Mouse (Mus musculus): Measurements from ENCODE around the gene Mtmr1. TPM values are rescaled to one million over a fixed set of nuclear protein-coding genes. Genes with fewer than 3 reads are reported as not detected.
"Not testable (repeated sequence)": the region's sequence is repeated elsewhere in the genome, so short reads cannot be mapped to it uniquely, and the experiment has no call there.

The Mtmr1 gene
- total RNA-seq (2014; fragmentation: Nextera tagmentation) (44.9 and 49.7 TPM in 2 replicates), total RNA-seq (2017) (44.3 and 45.2 TPM in 2 replicates)

DNA sequence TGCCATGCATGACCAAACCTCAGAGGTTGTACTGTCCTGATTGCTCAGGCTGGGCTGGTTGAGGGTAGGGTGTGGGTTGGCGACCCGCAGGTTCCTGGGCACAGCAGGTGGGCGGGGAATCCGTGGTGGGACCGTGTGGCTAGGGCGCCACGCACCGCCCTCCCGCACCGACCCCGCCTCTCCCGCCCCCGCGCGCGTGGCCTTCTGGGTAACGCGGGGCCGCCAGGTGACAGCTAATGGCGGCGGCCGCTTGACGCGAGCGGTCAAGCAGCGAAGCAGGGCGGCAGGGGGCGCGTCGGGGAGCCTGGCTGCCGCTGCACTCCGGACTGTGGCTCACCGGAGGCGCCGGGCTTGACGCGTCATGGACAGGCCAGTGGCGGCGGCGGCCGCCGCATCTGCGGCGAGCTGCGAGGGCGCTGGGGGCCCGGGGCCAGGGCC, at the start of gene Mtmr1:
TSS of gene Mtmr1 (plus strand) at position 207 of the 438 bp plus-strand sequence.
- peak; percentile 90 for ATAC-seq (replicated peaks; ENCODE audit: poor library complexity, severe bottlenecking)

DNA sequence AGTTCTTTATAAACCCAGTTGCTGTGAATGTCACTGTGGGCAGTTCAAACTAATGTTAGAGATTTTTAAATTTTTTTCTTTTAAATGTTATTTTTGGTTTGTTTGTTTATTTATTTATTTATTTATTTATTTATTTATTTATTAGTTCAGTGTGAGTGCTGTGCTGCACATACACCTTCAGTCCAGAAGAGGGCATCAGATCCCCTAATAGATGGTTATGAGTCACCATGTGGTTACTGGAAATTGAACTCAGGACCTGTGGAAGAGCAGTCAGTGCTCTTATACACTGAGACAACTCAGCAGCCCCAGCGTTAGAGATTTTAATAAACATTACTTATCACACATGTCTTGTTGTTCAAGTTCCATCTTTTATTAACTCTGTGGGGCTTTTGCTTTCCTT, 12.5 kb upstream of the Mtmr1 start:
- ATAC-seq (replicated peaks; ENCODE audit: poor library complexity, severe bottlenecking), result peak; percentile 46; the same call in 1 of the 2 replicates

DNA sequence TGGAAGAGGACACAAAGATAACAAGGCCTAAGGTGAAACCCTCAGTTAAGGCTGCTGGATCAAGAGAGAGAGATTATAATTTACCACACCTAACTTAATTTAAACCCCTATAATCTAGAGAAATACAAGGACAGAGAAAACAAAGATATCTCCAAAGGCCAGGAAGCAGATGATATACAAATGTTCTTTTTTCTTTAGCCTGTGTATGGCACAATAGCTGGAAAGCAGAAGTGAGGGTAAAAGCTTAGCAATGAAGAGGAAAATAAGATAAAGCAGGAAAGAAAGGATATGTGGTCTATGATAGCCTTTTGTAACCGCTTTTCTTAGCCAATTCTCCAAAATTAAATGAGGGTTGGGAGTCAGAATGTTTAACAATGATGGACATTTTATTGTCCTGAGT, 9.2 kb upstream of the Mtmr1 start:
- ATAC-seq (replicated peaks; ENCODE audit: poor library complexity, severe bottlenecking), result peak; percentile 59

DNA sequence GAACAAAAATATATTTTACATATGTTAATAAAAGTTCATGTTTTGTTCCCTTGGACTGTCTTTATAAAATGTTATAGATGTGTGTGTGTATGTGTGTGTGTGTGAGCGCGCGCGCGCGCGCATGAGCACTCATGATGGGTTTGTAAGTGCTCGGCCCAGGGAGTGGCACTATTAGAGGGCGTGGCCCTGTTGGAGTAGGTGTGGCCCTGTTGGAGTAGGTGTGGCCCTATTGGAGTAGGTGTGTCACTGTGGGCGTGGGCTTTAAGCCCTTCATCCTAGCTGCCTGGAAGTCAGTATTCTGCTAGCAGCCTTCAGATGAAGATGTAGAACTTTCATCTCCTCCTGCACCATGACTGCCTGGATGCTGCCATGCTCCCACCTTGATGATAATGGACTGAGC, 2.8 kb upstream of the Mtmr1 start:
- ATAC-seq (replicated peaks; ENCODE audit: poor library complexity, severe bottlenecking), result not testable (repeated sequence)

DNA sequence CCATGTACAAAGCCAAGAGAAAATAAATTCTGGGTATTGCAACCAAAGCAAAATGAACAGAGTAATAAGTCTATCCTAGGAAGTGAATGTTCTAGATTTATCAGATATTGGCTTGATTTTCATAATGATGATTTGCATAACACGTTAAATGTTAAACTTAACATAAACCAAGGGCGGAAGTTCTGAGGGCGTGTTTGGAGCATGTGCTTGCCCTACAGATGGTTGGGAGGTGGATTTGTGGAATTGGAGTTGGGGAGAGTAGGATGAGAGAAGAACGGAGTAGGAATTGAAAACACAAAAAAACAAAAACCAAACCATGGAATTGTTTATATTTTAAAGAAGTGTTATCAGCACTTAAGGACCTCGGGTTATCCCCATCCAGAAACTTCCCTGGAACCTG, 498 bp upstream of the Mtmr1 start:
- ATAC-seq (replicated peaks; ENCODE audit: poor library complexity, severe bottlenecking), result no peak

GRCm38 (mm10) chrX:71365011-71365410, 451 bp downstream of the Mtmr1 start:
- ATAC-seq (replicated peaks; ENCODE audit: poor library complexity, severe bottlenecking), result peak; percentile 36

- peak; percentile 35 for ATAC-seq (replicated peaks; ENCODE audit: poor library complexity, severe bottlenecking)
Measured at GRCm38 (mm10) chrX:71365510-71365909, 950 bp downstream of the Mtmr1 start.

- ATAC-seq (replicated peaks; ENCODE audit: poor library complexity, severe bottlenecking), result peak; percentile 51
Measured at GRCm38 (mm10) chrX:71366973-71367372, 2.4 kb downstream of the Mtmr1 start.

- ATAC-seq (replicated peaks; ENCODE audit: poor library complexity, severe bottlenecking), result no peak
Measured at GRCm38 (mm10) chrX:71376781-71377180, 12.2 kb downstream of the Mtmr1 start.

GRCm38 (mm10) chrX:71378435-71378834, 13.9 kb downstream of the Mtmr1 start:
- no peak for ATAC-seq (replicated peaks; ENCODE audit: poor library complexity, severe bottlenecking)

DNA sequence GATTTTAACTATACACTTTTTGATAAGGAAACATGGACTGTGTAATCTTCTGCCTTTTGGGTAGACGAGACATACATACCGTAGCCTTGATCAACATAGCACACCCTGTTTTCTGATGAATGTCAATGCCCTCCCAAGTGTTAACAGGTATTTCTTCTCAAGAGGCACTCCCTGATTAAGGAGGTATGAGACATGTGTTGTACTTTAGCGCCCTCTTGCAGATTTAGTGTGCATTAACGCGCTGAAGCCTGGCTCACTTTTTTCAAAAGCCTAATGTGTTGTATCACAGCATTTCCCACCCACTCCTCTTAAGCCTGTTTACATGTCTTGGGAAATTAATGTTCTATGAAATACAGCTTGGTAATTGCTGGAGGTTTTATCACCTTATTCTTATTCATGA, 17.0 kb downstream of the Mtmr1 start:
- ATAC-seq (replicated peaks; ENCODE audit: poor library complexity, severe bottlenecking), result peak; percentile 62

DNA sequence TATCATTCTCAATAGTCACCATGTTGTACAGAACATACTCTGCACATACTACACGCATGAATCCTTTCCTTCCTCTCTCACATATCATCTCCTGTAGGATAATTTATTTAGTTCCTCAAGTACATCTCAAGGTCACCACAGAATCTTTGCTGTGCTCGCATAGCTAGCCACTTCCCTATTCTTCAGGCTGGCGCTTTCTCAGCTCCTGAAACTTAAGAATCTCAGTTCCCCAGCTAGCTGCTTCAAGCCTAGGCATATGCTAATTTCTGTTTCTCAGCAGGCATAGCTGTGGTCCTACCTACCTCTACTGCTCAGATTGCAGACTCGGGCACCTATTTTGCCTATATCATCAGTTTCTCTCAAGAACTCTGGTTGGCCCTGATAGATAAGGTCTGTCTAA, 31.8 kb downstream of the Mtmr1 start:
- ATAC-seq (replicated peaks; ENCODE audit: poor library complexity, severe bottlenecking), result peak; percentile 69; the same call in 1 of the 2 replicates

GRCm38 (mm10) chrX:71406290-71406689, 41.7 kb downstream of the Mtmr1 start:
- ATAC-seq (replicated peaks; ENCODE audit: poor library complexity, severe bottlenecking), result no peak

DNA sequence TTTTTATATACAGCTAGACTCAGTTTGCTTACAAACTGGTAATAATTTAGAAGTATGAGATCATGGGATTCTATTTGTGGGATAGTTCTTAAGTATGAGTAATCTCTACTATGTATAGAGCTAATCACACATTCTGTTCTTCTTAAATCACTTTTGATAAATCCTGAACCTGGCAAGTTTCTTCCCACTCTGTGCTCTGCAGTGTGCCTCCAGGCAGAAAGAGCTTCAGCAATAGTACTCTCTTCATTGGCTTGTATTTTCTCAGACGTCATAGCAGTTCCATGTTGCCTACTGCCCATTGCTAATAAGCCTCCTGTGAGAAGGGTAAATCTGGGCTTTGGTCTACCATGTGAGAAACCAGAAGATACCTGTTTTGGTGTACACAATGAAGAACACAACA, 43.8 kb downstream of the Mtmr1 start:
- no peak for ATAC-seq (replicated peaks; ENCODE audit: poor library complexity, severe bottlenecking)

DNA sequence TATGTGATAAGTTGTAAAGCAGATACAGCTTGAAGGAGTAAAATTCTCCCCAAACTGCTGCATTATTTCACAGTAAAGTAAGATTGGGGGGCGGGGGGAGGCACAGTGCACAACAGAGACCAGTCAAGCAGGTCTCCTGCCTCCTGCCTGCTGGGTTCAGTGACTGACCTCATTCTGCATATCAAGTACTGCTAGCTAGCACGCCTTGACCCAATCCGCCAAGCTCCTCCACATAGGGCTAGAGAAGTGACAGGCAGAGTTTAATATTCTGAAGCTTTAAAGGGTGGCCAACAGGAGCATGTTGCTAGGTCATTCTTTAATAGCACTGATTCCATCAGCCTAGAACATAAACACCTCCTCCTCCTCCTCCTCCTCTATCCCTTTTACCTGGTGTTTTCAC, 48.2 kb downstream of the Mtmr1 start:
- no peak for ATAC-seq (replicated peaks; ENCODE audit: poor library complexity, severe bottlenecking)

DNA sequence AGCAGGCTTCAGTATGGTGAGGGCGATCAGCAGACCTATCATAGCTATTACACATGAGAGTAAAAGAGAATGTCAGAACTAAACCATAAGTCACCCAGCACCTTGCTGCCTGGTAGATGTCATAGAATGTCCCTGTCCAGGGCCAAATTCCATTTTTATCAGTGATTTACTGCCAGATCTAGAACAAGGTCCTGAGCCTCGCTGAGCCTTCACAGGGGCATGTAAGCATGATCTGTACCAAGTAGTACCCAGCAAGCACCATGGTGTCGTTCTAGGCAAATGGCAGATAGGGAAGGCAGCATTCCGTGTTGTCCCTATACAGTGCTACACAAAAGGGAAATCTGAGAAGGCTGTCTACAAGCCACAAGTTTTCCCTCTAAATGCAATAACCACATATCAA, 49.1 kb downstream of the Mtmr1 start:
- ATAC-seq (replicated peaks; ENCODE audit: poor library complexity, severe bottlenecking), result no peak

- no peak for ATAC-seq (replicated peaks; ENCODE audit: poor library complexity, severe bottlenecking)
Measured at GRCm38 (mm10) chrX:71424852-71425251, 60.3 kb downstream of the Mtmr1 start.

GRCm38 (mm10) chrX:71425746-71426519, 61.4 kb downstream of the Mtmr1 start:
- peak; percentile 79 for ATAC-seq (replicated peaks; ENCODE audit: poor library complexity, severe bottlenecking)

GRCm38 (mm10) chrX:71427491-71427890, 62.9 kb downstream of the Mtmr1 start:
- no peak for ATAC-seq (replicated peaks; ENCODE audit: poor library complexity, severe bottlenecking)

DNA sequence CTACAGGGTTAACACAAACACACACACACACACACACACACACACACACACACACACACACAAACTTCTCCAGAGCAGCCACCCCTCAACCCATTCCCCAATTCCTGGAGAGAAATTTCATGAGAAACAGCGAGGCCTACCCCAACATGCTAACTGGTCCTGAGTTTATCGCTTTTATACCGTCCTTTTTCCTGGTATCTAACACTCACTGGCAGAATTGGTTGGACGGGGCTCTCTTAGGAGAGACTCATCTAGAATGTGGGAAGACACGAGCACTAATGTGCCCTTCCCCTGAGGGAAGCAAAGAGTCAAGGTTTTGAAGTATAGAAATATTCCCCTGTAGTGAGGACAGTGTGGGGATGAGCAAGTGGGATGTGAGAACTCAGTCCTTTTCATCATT, 66.3 kb downstream of the Mtmr1 start:
- ATAC-seq (replicated peaks; ENCODE audit: poor library complexity, severe bottlenecking), result no peak

DNA sequence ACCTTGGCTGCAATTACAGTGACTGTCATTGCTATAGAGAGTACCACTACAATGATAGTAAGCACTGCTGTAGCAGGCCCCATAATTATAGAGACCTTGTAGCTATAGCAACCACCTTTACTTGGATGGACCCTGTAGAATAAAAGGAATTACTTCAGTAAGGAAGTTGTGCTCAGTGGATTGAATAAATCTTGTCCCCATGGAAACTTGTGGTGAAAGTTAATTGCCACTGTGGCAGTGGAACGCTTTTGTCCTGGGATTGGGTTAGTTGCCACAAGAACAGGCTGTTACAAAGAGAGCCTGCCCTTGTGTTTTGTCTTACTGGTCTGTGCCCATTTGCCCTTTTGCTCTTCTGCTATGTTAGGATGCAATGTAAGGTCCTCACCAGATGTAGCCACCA, 69.9 kb downstream of the Mtmr1 start:
- ATAC-seq (replicated peaks; ENCODE audit: poor library complexity, severe bottlenecking), result no peak

DNA sequence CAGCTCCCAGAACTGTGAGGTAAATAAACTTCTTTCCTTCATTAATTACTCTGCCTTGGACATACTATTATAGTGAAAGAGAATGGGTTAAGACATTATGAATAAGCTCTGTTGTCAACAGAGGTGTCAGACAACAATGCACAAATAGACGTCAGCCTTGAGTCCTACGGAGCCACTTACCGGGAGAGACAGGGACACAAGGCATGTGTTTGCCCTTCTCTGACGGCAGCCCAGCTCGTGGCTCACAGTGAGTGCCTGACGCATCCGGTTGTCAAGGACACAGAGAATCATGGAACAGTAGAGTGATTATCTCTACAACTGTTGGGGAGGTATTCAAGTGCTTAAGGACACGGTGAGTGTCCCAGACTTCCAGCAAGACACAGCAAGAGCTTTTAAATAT, 70.3 kb downstream of the Mtmr1 start:
- no peak for ATAC-seq (replicated peaks; ENCODE audit: poor library complexity, severe bottlenecking)

All from granulocyte monocyte progenitor cell, adult 5-6 weeks (primary cell).